Mouse (Mus musculus) c-Kit-positive CD71-positive TER-119-negative erythroid progenitor cells, embryonic 14.5 days (primary cell): ENCODE measurements around the gene Zfp217.

Source experiments
- DNase-seq: peaks from one replicate; pipeline ENCODE4 v3.0.0-alpha.2; 2013; ENCODE audit warnings: low read depth

Zfp217 gene

DNA sequence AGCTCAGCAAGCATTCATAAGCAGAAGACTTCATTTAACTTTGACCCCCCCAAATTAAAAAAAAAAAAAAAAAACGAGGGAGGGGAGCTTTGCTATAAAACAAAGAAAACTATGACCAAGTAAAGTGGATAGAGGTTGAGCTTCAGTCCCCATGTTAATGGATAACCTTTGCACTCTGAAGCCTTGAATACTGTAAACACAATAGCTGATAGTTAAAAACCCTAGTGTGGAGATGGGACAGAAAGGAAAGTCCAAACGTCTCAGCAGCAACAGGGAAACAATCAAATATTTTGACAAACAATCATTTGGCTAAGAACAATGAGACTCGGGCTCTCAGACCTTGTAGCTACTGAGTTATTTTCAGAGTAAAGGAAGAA lies 15.2 kb downstream of the Zfp217 start:
- DNase-seq, result no peak

DNA sequence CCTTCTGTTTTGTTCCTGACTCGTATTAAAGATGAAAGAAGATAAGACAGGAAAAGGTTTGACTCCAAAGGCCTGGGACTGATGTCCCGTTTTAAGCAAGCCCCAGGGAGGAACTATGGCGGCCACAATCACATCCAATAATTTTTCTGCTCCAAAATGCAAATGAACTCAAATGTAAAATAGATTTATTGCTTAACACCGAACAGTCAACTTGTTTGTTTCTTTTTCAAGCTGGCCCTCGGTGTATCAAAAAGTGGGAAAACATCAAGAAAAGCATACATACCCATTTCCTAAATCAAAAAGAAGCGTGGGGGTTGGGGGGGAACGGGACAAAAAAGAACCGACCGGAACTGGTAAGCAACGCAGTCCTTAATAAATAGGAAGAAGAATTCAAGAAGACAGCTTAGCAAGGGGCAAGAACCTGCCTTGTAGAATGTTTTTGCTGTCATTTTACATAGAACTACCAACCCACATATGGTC lies 15.9 kb downstream of the Zfp217 start:
- no peak for DNase-seq

DNA sequence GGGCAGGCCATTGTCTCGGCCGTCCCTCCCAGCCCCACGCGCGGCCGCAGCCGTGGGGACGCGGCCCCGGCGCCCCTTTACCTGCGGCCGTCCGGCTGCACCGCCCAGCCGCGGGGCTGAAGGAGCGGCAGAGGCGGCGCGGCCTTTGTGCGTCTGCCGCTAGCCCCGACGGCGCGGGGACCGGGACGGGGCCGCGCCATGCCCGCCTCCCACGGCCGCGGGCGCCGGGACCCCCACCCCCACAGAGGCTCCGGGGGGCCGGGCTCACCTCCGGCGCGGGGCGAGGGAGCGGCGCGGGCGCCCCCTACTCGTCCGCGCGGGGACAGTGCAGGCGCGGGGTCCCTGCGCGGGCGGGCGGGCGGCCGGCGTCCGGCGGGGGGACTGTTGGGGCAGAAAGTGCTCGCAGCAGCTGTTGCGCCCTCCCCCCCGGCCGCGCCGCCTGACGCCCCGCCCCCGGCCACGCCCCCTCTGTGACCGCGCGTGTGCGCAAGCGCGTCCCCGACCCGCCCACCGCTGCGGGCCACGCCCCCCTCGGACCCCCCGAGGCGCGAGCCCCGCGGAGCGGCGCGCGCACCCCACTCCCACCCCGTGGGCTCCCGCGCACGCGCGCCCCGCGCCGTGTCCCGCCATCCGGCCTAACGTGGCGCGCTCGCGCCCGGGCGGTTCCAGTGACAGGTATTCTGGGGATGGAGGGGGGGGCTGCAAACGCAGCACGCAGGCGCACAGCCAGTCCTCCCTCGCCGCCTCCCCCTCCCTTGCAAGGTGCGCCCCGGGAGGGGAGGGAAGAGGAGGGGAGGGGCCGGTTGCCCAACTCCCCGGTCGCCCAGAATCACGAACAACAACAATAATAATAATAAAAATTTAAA lies 16.9 kb downstream of the Zfp217 start:
- no peak for DNase-seq

DNA sequence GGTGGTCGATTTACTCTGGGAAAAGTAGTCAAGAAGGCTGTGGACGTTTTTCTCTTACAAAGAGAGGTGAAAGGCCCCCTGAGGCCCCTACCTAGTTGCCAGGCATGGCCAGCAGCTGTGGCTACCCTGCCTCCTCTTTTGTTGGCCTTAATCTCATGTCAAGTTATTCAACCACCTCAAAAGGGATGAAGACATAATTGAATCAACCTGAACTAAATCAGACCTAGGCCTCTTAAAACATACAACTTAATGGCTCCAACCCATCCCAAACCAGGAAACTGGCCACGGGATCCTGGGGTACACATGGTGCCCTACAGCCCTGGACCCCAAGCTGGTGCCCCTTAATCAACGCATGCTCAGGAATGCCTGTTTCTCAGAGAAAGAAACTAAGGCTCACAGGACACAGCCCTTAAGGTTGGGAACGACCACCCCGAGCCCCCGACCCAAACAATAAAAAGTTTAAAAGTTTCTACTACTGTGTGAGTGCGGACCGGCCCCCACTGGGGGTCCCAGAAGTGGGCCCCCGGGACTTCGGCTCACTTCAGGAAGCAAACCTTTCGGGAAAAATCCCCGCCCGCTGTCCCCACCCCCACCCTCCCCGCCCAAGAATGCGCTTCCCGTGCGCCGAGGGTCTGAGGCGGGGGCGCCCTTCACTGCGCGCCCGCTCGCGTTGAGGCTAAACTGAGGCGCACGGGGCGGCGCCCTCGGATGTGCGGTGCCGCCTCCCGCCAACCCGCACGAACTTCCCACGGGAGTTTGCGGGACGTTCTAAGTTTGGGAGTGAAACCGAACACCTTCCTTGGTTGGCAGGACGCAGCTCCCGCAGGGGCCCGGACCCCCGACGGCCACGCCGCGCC lies 17.8 kb downstream of the Zfp217 start:
- DNase-seq, result no peak

DNA sequence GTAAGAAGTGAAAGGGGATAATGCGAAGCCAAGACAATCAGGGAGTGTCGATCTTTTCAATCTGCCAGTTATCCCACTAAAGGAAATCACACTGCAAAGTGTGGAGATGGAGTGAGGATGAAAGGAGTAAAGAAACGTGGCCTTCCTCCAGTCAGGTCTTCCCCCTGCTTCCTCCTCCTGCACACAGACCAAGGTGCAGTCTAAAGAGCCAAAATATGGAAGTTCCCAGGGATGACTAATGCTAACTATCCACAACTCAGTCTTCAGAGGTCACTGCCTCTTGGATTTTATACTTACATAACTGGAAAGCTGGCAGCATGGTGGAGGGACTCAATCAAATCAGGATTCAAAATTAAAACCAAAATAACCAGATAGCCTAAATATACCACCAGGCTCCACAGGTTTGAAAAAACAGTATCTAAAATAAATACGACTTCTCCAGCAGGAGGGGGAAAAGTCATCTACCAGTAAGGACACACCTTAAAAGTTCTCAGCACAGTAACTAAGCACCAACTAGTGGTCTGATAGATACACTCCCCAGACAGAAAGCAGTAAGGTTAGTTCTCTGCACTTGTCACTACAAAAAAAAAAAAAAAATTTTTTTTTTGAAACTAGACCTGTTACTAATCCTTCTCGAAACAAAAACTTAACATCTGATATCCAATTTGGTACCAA lies 18.5 kb downstream of the Zfp217 start:
- DNase-seq, result no peak

DNA sequence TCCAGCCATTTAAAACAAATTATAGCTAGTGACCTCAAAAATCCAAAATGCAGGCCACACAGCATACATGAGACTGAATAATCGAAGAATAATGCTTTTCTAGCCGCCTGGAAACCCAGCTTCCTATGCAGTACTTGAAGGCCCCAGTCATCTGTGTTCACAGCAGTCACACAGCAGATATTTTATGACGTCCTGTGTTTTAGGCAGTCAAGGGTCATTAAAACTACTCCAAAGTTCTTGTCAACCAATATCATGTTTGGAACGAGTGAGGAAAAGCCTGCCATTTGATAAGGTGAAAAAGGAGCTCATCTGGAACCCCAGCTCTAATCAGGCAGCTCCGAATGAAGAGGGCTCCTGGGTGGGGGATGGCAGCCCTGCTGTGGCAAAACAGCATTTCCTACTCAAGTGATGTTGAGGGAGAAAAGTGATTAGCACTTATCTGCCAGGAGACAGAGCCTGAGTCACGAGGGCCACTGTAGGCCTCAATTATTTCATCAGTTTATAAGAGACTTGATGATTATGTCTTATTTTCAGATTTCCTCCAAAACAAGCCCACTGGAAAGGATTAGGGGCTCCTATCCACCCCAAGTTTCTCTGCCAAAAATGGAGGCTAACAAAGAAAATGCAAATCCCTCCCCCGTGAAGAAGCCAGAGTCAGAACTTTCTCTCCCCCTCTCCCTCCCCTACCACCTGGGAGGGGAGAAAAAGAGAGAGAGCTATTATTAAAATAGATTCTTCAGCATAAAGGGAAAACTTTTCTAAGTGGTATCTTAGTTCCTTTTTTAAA lies 19.2 kb downstream of the Zfp217 start:
- DNase-seq, result no peak

DNA sequence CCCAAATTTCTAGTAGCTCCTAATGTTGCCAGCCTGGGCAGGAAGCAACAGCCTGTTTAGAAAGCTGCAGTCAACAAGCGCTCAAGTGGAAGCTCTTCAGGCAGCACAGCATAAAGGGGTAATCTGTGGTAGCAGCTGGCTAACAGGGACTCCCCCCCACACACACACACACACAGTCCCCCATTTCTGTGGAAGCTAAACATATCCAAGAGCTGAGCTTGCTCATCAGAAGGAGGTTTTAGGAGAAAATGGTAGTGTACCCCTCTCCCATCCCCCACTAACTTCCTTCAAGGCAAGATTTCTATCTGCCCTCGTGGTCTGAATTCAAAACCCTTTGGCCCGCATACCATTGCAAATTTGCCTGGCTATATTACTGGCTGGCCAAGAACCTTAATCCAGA lies 20.4 kb downstream of the Zfp217 start:
- no peak for DNase-seq

DNA sequence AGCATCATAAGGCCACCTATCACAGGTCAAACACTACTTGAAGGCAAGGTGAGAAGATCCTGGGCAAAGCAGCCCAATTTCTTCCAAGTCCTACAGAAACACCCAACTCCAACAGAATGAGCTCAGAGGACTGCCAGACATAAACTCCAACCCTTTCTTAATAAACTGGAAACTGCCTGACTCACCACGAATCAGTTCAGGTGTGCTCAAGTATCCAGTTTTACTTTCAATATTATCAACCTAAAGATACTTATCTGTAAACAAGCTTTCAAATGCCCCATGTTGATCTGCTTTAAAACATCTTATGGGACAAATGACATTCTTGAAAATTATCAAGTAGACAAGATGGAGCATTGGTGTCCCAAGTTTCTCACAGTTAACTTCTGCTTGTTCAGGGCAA lies 21.6 kb downstream of the Zfp217 start:
- no peak for DNase-seq

DNA sequence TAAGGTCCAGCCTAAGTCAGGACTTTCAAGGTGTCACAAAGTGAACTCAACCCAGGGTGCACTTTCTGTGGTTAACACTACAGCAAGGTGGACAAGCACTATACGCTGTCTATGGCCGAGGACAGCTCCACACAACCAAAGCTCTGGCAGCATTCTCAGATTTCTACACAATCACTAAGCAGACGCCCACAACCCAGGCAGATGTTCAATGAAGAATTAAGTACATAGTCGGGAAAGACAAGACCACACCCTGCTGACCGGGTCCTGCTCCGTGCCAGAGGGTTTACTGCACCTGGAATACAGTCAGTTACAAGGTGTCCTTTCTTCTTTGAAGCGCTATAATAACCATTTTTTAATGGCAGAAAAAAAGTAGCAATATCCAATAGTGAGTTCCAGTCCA lies 25.7 kb downstream of the Zfp217 start:
- no peak for DNase-seq

DNA sequence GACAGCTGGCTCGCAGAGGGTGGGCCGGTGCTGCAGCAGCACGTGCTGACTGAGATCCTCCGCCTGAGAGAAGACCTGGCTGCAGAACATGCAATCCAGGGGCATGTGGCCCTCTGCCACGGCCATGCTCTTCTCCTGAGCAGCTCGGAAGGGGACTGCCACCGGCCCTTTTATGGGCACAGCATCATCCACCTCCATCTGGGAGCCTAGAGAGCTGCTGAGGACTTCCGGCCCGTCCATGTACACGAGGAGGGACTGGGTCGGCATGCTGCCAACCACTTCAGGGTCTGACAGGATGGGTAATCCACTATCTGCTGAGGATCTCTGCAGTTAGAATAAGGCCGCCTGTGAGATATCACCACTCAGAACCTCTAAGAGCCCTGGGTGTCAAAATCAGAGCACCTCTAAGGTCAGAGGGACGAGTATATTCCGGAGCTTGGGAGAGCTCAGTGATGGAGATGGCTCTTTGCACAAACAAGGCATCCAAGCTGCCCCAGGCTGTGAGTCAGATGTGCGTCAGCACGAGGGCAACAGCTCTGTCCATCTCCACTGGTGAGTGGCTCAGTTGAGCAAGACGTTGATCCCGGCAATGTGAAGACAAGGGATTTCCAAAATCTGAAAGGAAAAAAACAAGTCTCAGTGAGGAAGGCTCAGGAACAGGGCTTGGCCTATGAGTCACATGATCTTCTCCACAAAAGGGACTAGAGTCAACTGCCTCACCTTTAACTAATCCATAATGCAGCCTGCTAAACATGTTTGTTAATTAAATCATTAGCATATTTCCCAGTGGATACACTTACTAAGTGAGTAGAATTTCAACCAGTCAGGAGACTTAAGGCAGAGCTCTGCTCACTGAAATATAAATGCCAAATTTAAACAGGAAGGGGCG lies 27.5 kb downstream of the Zfp217 start:
- no peak for DNase-seq

DNA sequence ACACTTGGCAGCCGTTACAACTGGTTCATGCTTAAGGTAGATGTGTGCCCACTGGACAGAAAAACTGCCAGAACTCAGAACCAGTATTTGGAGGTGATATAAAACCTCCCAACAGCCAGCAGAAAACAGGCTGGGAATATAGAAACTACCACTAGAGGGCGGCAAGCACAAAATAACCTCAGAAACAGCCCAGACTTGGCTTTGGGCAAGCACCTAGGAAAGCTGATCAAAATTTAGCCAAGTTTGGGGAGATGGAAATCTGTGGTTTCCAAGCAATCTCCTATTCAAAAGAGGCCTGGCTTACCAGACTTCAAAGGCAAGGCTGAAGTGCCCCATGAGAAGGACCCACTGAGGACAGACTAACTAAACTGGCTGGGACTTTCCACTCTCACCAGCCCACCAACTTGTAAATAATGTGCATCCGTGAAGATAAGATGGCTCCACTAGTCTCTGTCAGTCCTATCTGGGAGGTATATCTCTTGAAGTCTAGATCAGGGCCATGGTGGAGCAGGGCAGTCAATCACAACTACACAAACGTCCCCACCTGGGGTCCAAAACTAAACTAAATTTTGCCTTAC lies 31.1 kb downstream of the Zfp217 start:
- DNase-seq, result peak; percentile 72

DNA sequence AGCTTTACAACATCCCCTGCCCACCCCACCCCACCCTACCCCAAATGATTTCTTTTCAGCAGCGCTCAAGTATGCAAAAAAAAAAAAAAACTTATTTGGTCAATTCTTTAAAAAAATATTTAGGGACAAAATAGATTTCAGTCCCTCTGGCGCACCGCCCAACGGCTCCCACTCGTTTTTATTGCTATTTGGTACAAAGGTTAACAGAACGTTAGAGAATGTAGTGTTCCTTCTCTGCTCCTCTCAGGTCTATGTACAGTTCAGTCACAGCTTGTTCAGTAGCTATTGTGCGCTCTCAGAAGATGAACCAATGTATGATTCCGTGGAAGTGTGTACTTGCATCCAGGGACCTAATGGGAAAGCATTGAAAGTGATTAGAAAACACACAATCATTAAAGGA lies 37.6 kb downstream of the Zfp217 start:
- DNase-seq, result no peak

DNA sequence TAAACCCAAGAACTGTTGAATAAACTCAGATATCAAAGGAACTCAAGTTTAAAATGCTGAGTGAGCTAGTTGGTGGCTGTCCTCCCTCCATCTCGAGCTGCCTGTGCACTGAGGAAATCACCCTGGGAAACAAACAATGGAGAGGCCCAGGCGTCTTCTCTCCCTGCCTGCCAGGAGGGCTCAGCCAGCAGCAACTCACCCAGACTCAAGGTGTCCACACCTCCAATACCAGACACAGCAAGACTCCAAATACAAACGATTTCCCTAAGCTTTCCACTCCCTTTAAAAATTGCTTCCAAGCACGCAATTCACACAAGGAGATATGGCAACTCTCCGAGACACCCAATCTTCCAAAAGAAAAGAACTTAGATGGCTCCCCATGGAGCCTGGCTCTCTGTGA lies 38.4 kb downstream of the Zfp217 start:
- no peak for DNase-seq

DNA sequence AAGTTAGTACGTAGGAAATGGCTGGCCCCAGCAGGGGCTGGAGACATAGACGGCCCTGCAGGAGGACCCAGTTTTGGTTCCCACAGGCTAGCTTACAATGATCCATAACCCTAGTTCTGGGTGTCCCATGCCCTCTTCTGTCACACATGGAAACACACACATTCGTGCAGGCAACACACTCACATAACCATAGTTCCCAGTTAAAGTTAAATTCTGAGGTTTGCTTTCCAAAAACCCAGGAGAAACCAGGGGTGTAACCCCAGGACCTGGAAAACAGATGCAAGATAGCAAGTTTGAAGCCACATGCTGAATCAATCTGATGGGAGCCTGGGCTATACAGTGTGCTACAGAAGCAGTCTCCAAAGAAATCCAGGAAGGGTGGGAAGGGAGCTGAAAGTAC lies 40.1 kb downstream of the Zfp217 start:
- DNase-seq, result no peak

DNA sequence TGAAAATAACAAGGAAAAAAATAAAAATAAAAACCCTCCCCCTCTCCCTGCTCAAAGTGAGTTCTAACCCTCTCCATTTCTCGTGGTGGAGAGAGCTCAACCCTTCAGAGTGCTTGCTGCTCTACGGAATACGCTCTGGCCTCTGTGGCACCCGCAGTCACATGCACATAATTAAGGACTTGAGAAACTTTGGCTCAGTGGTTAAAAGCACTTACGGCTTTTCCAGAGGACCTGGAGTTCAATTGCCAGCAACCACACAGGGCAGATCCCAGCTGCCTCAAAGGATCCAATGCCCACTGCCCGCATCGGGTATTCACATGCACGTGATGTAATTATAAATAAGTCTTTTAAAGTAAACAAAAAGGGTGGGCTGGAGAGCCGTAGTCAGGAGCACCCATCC lies 41.9 kb downstream of the Zfp217 start:
- no peak for DNase-seq

DNA sequence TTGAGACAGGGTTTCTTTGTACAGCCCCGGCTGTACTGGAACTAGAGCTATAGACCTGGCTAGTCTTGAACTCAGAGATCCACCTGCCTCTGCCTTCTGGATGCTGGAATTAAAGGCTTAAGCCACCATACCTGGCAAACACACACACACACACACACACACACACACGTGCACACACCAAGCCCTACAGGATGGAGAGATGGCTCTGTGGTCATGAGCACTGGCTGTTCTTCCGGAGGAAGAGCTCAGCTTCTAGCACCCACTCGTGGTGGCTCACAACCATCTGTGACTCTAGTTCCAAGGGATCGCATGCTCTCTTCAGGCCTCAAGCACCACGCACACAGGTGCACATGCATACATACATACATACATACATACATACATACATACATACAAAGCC lies 43.5 kb downstream of the Zfp217 start:
- no peak for DNase-seq

DNA sequence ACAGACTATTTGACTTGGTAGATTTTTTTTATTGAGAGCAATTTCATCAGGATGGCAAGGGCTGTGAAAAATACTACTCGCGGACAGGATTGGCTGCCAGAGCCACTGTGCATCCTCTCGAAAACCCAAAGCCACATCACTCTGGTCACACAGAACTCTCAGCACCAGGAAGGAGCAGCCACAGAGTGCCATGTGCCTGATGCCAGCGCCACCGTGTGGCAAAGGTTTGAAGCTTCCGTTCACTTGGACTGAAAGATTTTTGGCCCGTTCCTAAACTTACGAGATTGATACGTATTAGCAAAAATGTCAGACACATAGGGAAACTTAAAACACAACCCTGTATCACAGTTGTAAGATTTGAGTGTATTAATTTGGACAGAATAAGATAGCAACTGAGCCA lies 44.1 kb downstream of the Zfp217 start:
- peak; percentile 50 for DNase-seq

DNA sequence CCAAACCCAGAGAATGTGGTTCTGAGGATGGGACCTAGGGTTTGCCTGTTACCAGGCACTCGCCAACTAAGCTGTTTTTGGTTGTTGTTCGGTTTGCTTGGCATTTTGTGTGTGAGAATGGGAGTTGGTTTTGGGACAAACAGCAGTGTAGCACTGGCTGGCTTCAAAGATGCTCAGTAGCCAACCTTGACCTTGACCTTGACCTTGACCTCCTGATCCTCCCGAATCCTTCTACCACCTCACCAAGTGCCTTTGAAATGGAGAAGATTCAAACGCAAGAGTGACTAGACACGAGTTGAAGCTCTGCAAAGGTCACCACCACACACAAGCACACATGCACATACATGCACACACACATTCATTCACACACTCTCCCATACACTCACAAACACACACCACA lies 44.6 kb downstream of the Zfp217 start:
- DNase-seq, result no peak

DNA sequence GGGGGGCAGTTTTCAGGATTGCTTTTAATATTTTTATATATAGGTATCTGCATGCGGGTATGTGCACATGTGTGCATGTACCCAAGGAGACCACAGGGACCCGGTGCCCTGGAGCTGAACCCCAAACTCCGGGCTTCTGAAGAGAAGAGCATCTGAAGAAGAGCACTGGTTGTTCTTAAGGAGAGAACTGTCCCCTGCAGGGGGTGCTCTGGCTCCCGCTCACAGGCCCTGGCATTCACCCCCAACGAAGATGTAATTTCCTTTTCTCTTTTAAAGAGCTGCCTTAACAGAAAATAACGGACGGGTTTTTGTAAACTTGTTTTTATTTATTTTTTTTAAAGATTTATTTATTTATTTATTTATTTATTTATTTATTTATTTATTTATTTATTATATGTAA lies 46.0 kb downstream of the Zfp217 start:
- no peak for DNase-seq

DNA sequence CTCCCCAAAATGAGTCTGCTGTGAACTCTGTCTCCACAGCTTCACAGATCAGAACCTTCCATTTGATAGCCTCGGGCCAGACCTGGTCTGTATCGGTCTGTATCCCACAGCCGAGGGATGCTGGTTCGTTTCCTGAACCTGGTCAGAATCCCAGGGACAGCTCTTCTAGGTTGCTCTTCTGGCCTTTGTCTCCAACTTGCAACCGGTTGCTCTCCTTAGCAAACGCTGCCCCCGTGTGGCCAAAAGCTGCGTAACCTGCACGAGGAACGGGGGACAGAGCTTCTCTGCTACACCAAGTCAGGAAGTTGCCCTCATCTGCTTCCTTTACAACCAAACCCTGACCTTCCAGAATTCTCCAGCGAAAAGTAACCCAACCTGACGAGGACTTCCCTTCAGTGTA lies 46.8 kb downstream of the Zfp217 start:
- DNase-seq, result peak; percentile 78
